Mouse (Mus musculus): ENCODE data around the gene Rbp7. TPM values are rescaled to one million over a fixed set of nuclear protein-coding genes. Genes with fewer than 3 reads are reported as not detected.
"Not testable (repeated sequence)": the region's sequence is repeated elsewhere in the genome, so short reads cannot be mapped to it uniquely, and the experiment has no call there.

The Rbp7 gene
- total RNA-seq, 1 experiment from 2014 or later: 7.0 TPM

DNA sequence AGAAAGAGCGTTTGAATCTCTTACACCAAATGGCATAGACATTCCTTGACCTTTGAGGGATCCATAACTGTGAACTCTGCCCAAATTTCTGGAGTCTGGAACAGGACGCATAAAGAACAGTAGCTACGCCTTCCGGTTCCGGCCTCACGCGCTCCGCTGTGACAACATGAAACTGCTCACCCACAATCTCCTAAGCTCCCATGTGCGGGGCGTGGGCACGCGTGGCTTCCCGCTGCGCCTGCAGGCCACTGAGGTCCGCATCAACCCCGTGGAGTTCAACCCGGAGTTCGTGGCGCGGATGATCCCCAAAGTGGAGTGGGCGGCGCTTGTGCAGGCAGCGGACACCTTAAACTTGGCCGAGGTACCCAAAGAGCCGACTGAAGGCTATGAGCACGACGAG, 2.4 kb upstream of the Rbp7 start:
- not testable (repeated sequence) for DNase-seq

- DNase-seq: peak; percentile 68
These were observed 515 bp downstream of the Rbp7 start for GRCm38 (mm10) chr4:149454263-149454662.

- peak; percentile 64 for DNase-seq
These were observed 1.1 kb downstream of the Rbp7 start for GRCm38 (mm10) chr4:149453656-149454055.

DNA sequence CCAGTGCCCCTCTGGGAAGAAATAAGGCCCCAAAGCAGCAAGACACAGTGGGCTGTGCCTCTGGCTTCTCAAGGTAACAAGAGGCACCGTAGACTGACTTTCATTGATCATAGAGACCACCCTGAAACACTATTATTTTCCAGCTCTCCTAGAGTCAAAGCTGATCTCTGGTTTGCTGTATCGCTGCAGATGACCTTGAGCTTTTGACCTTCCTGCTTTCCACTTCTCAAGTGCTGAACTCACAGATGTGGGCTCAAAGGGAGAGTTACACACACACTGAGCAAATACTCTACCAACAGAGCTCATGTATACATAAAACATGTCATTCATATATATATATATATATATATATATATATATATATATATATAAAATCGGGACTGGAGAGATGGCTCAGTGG, 4.1 kb downstream of the Rbp7 start:
- DNase-seq: no peak

GRCm38 (mm10) chr4:149446309-149446708, 8.5 kb downstream of the Rbp7 start:
- DNase-seq: no peak

- peak; percentile 42 for DNase-seq
These were observed 8.9 kb downstream of the Rbp7 start for GRCm38 (mm10) chr4:149445868-149446267.

DNA sequence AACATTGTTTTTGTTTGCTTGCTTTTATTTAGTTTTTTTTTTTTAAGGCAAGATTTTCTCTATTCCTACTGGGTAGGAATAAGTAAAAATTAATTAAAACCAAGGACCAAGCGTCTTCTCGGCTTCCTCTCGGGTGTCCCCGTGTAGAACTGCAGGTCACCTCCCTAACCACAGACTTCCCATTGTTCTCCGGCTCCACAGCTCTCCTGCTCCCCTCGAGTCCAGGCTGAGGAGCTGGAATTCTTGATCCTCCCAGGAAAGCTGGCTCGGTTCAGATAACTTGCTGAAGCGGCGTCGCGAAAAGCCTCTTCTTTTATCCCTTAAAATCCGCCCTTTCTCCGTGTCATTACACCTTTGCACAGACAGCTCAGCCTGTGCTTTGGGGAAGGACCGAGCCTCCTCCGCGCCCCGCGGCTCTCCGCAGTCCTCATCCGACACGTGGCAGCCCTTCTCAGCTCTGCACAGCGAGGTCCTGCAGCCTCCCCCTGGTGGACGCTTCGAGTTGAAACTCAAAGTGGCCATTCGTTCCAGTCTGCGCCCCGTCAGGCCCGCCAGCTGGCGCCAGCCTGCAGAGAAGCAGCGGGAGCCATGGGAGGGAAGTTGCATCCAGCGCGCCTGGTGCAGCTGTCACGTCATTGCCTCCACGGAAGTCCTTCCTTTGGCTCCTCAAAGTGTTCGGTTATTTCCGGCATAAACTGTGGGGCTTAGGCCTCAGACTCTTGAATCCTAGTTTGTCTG, 9.6 kb downstream of the Rbp7 start:
- DNase-seq: peak; percentile 89

GRCm38 (mm10) chr4:149444465-149444864, 10.3 kb downstream of the Rbp7 start:
- no peak for DNase-seq

DNA sequence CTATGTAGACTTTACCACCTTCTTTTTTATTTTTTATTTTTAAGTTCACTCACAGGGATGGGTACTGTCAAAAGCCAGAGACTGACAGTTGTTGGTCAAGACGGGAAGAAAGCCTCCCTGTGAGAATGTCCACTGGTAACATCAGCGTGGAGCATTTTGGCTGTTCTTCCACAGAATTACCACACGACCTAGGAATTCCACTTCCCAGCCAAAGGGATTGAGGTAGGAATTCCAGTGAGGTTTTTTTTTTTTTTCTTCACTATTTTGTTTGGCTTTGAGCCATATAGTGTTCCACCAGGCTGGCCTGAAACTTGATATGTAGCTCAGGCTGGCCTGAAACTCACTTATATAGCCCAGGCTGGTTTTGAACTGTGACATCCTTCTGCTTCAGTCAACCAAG, 12.3 kb downstream of the Rbp7 start:
- DNase-seq: no peak

- DNase-seq: no peak
These were observed 14.2 kb downstream of the Rbp7 start for GRCm38 (mm10) chr4:149440576-149440975.

DNA sequence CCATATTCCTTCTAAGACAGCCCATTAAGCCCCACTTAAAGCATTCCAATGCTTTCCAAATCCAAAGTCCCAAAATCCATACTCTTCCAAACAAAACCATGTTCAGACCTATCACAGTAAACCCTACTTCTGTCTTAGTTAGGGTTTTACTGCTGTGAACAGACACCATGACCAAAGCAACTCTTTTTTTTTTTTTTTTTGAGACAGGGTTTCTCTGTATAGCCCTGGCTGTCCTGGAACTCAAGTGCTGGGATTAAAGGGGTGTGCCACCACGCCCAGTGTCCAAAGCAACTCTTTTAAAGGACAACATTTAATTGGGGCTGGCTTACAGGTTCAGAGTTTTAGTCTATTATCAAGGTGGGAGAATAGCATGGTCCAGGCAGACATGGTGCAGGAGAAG, 22.9 kb downstream of the Rbp7 start:
- not testable (repeated sequence) for DNase-seq

DNA sequence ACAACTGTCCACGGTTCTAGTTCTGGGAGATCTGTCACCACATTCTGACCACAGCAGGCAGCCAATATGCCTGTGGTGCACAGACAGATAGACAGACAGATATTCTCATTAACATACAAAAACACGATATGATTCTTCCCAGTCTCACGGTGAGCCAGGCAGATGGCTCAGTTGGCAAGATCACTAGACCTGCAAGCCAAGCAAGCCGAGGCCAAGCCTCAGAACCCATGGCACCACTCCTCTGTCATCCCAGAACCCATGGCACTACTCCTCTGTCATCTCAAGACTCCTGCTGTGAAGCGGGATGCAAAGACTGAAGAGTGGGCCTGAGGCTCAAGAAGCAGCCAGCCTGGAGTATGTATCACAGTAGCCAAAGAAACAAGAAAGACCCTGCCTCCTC, 25.2 kb downstream of the Rbp7 start:
- DNase-seq: no peak

DNA sequence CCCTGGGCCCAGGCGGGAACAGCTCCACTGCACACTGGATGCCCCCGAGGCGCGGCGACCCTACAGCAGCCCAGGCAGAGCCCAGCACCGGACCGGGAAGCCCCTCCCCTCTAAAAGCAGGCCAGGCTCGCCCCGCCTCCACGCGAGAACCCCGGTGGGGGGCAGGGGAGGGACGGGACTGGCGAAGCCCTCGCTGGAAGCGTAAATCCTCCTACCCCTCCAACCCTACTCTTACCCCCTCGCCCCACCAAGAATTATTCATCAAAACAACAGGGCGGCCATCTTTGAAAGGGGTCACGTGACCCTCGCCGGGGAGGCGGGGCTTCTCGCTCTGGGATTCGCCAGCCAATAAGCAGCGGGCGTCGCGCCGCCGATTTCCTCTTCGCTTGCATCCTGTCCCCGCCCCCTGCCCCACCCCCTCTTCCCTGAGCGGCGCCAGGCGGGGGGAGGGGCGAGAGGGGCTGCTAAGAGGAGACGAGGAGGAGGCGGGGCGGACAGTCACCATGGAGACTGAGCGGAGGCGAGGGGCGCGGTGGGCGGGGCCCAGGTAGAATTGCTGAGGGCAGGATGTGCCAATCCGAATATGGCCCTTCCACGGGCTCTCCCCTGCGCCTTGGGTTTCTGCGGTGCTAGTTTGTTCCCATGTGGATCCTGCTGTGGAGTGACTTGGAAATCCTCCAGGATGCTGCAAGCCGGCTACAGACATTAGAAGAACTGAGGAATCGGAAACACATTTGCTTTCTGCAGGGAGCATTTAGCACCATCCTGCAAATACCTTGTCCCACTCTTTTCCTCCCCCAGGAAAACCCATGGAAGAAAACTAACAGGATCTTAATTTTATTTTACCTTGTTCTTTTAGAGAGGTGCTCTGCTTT, 28.2 kb downstream of the Rbp7 start, which contains the start of gene Ube4b:
Gene Ube4b, minus strand, starts transcription at position 425 of the 875 bp plus-strand sequence.
- DNase-seq: peak; percentile 98

DNA sequence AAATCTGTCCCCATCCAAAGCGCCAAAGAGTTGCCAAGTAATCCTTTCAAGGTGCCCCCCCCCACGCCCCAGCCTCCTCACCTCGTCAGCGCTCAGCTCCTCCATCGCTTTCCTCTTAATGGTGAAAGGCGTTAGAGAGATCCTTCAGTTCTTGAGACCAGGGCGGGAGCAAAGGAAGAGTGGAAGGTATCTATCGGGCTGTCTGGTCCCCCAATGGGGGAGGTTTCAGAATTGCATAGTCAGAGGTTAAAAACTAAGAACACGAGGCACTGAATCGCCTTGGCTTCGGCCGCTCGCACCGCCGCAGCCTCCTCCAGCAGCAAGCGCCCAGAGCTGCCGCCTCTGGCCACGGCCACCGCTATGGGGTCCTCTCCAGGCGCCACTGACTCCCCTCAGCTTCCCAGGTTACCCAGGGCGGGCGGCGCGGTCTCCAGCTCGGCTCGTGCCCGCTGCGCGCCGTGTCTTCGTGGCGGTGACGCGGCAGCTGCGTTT, 28.9 kb downstream of the Rbp7 start:
- peak; percentile 35 for DNase-seq

- DNase-seq: no peak
These were observed 30.0 kb downstream of the Rbp7 start for GRCm38 (mm10) chr4:149424755-149425154.

DNA sequence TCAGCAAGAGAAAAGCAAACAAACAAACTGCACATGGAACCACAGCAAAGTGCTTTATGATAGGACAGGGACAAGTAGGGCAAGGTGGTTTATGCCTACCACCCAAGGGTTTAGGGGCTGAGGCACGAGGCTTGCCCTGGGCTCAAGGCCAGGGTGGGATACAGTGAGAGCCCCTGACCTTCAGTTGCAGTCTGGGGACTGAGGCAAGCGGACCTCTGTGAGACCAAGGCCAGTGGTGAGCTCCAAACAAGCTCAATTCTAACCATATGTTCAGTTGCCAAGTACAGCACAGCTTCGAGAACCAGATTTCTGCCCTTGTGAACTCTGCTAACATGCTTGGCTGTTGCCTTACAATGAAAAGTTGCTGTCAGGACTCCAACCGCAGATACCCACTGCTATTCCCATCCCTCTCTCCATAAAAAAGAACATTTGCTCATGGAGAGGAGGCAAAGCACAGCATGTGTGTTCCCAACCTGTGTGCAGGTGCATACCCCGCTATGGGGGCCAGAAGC, 36.9 kb downstream of the Rbp7 start:
- no peak for DNase-seq

GRCm38 (mm10) chr4:149416986-149417385, 37.8 kb downstream of the Rbp7 start:
- no peak for DNase-seq

GRCm38 (mm10) chr4:149416417-149416816, 38.4 kb downstream of the Rbp7 start:
- DNase-seq: no peak

- DNase-seq: no peak
These were observed 39.1 kb downstream of the Rbp7 start for GRCm38 (mm10) chr4:149415651-149416169.

- DNase-seq: no peak
These were observed 40.5 kb downstream of the Rbp7 start for GRCm38 (mm10) chr4:149414259-149414658.

GRCm38 (mm10) chr4:149409759-149410158, 45.0 kb downstream of the Rbp7 start:
- DNase-seq: no peak

DNA sequence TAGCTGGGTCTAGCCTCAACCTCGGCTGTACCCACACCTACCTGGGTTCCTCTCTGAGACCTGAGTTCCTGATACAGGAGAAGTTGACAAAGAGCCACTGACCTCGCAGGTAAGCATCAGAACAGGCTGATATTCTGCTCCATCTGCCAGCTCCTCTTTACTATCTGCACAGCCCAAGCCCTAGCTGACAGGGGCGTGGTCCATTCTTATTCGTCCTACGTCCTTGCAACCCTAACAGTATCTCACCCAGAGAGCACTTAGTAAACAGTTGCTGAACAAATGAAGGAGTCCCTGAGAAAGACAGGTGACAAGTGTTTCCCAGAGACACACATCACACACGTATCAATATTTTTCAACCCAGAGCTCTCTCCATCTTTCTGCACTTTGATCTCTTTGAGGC, 46.4 kb downstream of the Rbp7 start:
- DNase-seq: no peak

DNA sequence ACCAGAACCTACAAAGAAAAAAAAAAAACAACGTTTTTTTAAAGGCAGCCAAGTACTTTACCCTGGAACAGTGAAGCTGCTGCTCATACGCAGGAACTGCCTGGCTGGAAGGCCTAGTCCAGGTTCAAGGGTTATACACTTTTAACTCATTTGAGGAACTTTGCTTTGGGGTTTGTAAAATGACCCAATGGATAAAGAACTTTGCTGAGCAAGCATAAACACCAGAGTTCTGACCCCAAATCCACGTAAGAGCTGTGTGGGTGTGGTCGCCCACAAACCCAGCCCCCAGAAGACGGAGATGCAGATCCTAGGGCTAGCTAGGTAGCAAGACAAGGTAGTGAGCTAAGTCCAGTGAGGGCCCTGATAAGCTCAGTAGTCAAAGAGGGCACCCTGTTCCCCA, 47.3 kb downstream of the Rbp7 start:
- no peak for DNase-seq

Data from adrenal gland, postnatal 25 days (tissue).